30 mouse cellular contexts compared by ENCODE assay signal in the genomic region with DNA sequence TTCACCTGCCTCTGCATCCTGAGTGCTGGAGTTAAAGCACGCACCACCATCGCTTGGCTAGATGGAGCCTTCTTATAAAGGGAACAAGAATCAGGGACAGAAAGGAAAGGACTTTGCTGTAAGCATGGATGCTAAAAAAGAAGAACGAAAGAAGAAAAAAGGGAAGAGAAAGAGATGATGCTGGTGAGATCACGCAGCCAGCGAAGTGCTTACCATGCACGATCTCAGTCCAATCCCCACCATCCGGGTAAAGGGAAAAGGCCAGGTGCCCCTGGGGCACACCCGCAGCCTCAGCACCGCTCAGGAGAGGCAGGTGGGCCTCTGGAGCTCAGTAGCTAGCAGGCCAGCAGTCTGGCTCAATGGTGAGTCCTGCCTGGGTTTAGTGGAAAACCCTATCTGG. TPM values are rescaled to one million over a fixed set of nuclear protein-coding genes. Genes with fewer than 3 reads are reported as not detected.
"Had no signal": no experiment of that assay in that cellular context is flagged by ENCODE, and none has a peak within 500 bp of the region (broad histone marks: within the 10 kb centered on the region; RNA-seq: fewer than 3 reads in every experiment).

No protein-coding gene starts in this region.

- ATAC-seq: intestine, postnatal 0 days had no signal

- H3K4me1 ChIP-seq: limb, embryonic 13.5 days; stomach, embryonic 15.5 days had no signal

- H3K27me3 ChIP-seq: limb, embryonic 13.5 days; stomach, embryonic 15.5 days had no signal

- H3K27ac ChIP-seq: kidney, postnatal 0 days; limb, embryonic 10.5 days; limb, embryonic 13.5 days; liver, embryonic 13.5 days; stomach, embryonic 15.5 days had no signal

- DNase-seq: kidney, adult 2 months; kidney, postnatal 25 days; liver; liver, embryonic 13.5 days; lung, adult 2 months; lung, postnatal 14 days; lung, postnatal 4 days; midbrain, embryonic 14.5 days; right cerebral cortex, adult 18-20 months; right cerebral cortex, postnatal 14 days; thymus, postnatal 25 days had no signal

- H3K9ac ChIP-seq: limb, embryonic 13.5 days; liver, embryonic 13.5 days; stomach, embryonic 15.5 days had no signal

- H3K4me3 ChIP-seq: limb, embryonic 10.5 days; limb, embryonic 13.5 days; liver, embryonic 13.5 days; megakaryocyte, embryonic 14.5 days; stomach, embryonic 15.5 days had no signal

- H3K36me3 ChIP-seq: limb, embryonic 10.5 days; liver, embryonic 13.5 days; stomach, embryonic 15.5 days had no signal

RNA-seq across cellular contexts. Expression of gene Fam71a, which starts 54.7 kb away (rescaled TPM):
- total RNA-seq: layer of hippocampus, adult 8-10 months; layer of hippocampus, postnatal 10 days; left cerebral cortex, adult 8-10 months; left cerebral cortex, postnatal 14 days; midbrain, postnatal 0 days had no signal
- polyA plus RNA-seq: intestine, postnatal 0 days; kidney, adult 2 months; kidney, embryonic 14.5 days; kidney, postnatal 0 days; large intestine, adult 2 months; limb, embryonic 10.5 days; limb, embryonic 13.5 days; liver, embryonic 13.5 days; liver, embryonic 16.5 days; lung, adult 2 months; lung, embryonic 16.5 days; midbrain, embryonic 11.5 days; midbrain, embryonic 14.5 days; midbrain, postnatal 0 days; neural tube, embryonic 11.5 days; neural tube, embryonic 14.5 days; stomach, embryonic 15.5 days; thymus, postnatal 0 days had no signal
